ENCODE assay signal across 8 mouse cellular contexts in the genomic region with DNA sequence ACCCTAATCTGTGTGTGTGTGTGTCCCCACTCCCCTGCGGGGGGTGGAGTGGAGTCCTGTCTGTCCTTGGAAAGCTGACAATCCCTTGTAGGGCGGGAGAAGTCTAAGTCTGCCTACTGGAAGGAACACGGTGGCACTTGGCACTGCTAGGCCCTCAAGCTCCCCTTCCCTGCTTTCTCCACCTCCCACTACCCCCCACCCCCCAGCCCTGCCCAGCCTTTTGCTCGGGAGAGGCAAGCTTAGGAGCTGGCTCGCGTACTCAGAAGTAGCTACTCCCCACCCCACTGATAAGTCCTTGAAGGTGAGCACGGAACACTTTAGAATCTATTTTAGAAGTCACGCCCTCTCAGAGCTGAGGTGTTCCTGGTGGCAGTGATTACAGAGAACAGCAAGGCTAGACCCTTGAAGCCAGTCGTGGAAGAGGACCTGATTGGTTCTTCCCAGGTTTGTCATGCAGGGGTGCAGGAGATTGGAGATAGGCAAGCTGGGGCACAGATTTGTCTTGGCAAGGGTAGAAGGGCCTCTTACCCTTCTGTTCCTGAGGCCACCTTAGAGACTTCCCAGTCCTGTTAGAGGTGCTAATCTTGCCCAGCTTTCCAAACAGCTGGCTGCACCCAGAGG. TPM values are rescaled to one million over a fixed set of nuclear protein-coding genes. Genes with fewer than 3 reads are reported as not detected.
DNase-seq lines count a peak whose midpoint lies in the region; ATAC-seq and TF ChIP-seq lines count a peak whose summit lies in the region.

No protein-coding gene starts in this region.

- TF ChIP-seq POLR2A in thymus, adult 2 months (IDR thresholded peaks at IDR 0.05; ENCODE audit: control insufficient read depth, extremely low read depth, insufficient read depth, low read length, poor library complexity), result no peak
- no peak for TF ChIP-seq POLR2A in small intestine, adult 2 months (IDR thresholded peaks at IDR 0.05; ENCODE audit: low read depth, low read length)

- 63% methylated on average over 9 of the region's 9 CpGs for WGBS in thymus, adult 2 months
- WGBS in liver, embryonic 13.5 days (ENCODE audit: insufficient replicate concordance), result 20% methylated on average over 9 of the region's 9 CpGs
- 11% methylated on average over 9 of the region's 9 CpGs for WGBS in small intestine, adult 2 months

- TF ChIP-seq CTCF in thymus, adult 2 months (IDR thresholded peaks at IDR 0.05; ENCODE audit: borderline replicate concordance, control insufficient read depth, extremely low read depth, insufficient read depth, low read length, poor library complexity), result no peak
- no peak for TF ChIP-seq CTCF in small intestine, adult 2 months (IDR thresholded peaks at IDR 0.05; ENCODE audit: extremely low read depth, insufficient read length, insufficient replicate concordance, low read depth, low read length)

- no peaks in the 10 kb centered on the region for H3K9me3 ChIP-seq in liver, embryonic 13.5 days (replicated peaks)

- no peak for ATAC-seq in liver, embryonic 13.5 days (ENCODE audit: low read depth)

- H3K36me3 ChIP-seq in thymus, adult 2 months (ENCODE audit: control insufficient read depth, insufficient read depth, low read length), result no peaks in the 10 kb centered on the region
- peaks cover 43% of the 10 kb centered on the region for H3K36me3 ChIP-seq in liver, embryonic 13.5 days
- no peaks in the 10 kb centered on the region for H3K36me3 ChIP-seq in small intestine, adult 2 months (ENCODE audit: control insufficient read depth, insufficient read depth, low read length)

- H3K27me3 ChIP-seq in thymus, adult 2 months (ENCODE audit: control insufficient read depth, insufficient read depth, low read length), result peaks cover 5% of the 10 kb centered on the region; the same call in 1 of the 2 replicates
- peaks cover 72% of the 10 kb centered on the region for H3K27me3 ChIP-seq in liver, embryonic 13.5 days
- H3K27me3 ChIP-seq in small intestine, adult 2 months (ENCODE audit: control insufficient read depth, insufficient read depth, low read length), result no peaks in the 10 kb centered on the region

- H3K9ac ChIP-seq in liver, embryonic 13.5 days, result peak overlapping the region; percentile 65; the same call in 1 of the 2 replicates

- H3K27ac ChIP-seq in thymus, adult 2 months (ENCODE audit: control insufficient read depth, insufficient read depth, low read length), result no peak overlapping the region
- H3K27ac ChIP-seq in liver, embryonic 13.5 days, result no peak overlapping the region
- H3K27ac ChIP-seq in small intestine, adult 2 months (ENCODE audit: insufficient read depth, low read depth, low read length), result peak overlapping the region; percentile 92

- H3K4me3 ChIP-seq in thymus, adult 2 months (ENCODE audit: control insufficient read depth, insufficient read depth, low read length), result peak overlapping the region; percentile 35; the same call in 1 of the 2 replicates
- peak overlapping the region; percentile 65 for H3K4me3 ChIP-seq in liver, embryonic 13.5 days (replicated peaks)
- H3K4me3 ChIP-seq in small intestine, adult 2 months (ENCODE audit: low read depth, low read length), result peak overlapping the region; percentile 79

- peak overlapping the region; percentile 80 for H3K4me2 ChIP-seq in liver, embryonic 13.5 days

- peak; percentile 36 for DNase-seq in adrenal gland, postnatal 14 days
- DNase-seq in adrenal gland, postnatal 4 days (ENCODE audit: low spot score in 2 of 2), result no peak
- no peak for DNase-seq in thymus, adult 2 months
- no peak for DNase-seq in thymus, adult 18-20 months
- DNase-seq in liver, embryonic 13.5 days, result no peak
- DNase-seq in adrenal gland, postnatal 25 days, result no peak
- no peak for DNase-seq in adrenal gland, adult 18-20 months (ENCODE audit: low spot score in 2 of 2)

- H3K4me1 ChIP-seq in thymus, adult 2 months (replicated peaks; ENCODE audit: control insufficient read depth, insufficient read depth, low read length), result peaks cover 6% of the 10 kb centered on the region; the same call in 1 of the 2 replicates
- H3K4me1 ChIP-seq in liver, embryonic 13.5 days (replicated peaks), result peaks cover 22% of the 10 kb centered on the region
- H3K4me1 ChIP-seq in small intestine, adult 2 months (ENCODE audit: control insufficient read depth, insufficient read depth, insufficient read length, low read length), result peaks cover 15% of the 10 kb centered on the region

RNA-seq across cellular contexts. Expression of gene Cluh, which starts 10.4 kb away (rescaled TPM):
- total RNA-seq in adrenal gland, postnatal 14 days (2021), result 245 and 246 TPM in 2 replicates
- total RNA-seq in adrenal gland, postnatal 4 days (2021), result 100 to 1,000 TPM; 217 to 220 TPM
- 43.2 and 46.6 TPM in 2 replicates for polyA plus RNA-seq in thymus, adult 2 months (2012; rRNA removed)
- polyA plus RNA-seq in liver, embryonic 13.5 days (2015; fragmentation: Nextera tagmentation; extraction: Ambion mirVana), result 24.6 and 32.2 TPM in 2 replicates
- polyA plus RNA-seq in small intestine, adult 2 months (2012; rRNA removed), result 34.2 and 49.0 TPM in 2 replicates
- 191 and 212 TPM in 2 replicates for total RNA-seq in adrenal gland, postnatal 25 days (2021)
- total RNA-seq in adrenal gland, adult 18-20 months (2021), result 100 to 1,000 TPM; 203 to 205 TPM

RNA-seq across cellular contexts. Expression of gene Ccdc92b, which starts 19.5 kb away (rescaled TPM):
- 2.9 and 3.1 TPM in 2 replicates for total RNA-seq in adrenal gland, postnatal 14 days (2021)
- total RNA-seq in adrenal gland, postnatal 4 days (2021), result 1 to 10 TPM; 6.5 to 6.6 TPM
- 0.19 and 0.22 TPM in 2 replicates for polyA plus RNA-seq in thymus, adult 2 months (2012; rRNA removed)
- 7.6 and 8.3 TPM in 2 replicates for polyA plus RNA-seq in liver, embryonic 13.5 days (2015; fragmentation: Nextera tagmentation; extraction: Ambion mirVana)
- 0.42 and 0.77 TPM in 2 replicates for polyA plus RNA-seq in small intestine, adult 2 months (2012; rRNA removed)
- 3.3 and 4.1 TPM in 2 replicates for total RNA-seq in adrenal gland, postnatal 25 days (2021)
- 1 to 10 TPM; 3.0 to 3.7 TPM for total RNA-seq in adrenal gland, adult 18-20 months (2021)

RNA-seq across cellular contexts. Expression of gene Rap1gap2, which starts 28.2 kb away (rescaled TPM):
- 12.6 and 12.8 TPM in 2 replicates for total RNA-seq in adrenal gland, postnatal 14 days (2021)
- total RNA-seq in adrenal gland, postnatal 4 days (2021), result 10 to 100 TPM; 18.7 to 28.8 TPM
- polyA plus RNA-seq in thymus, adult 2 months (2012; rRNA removed), result 6.0 and 7.0 TPM in 2 replicates
- 0.77 and 0.82 TPM in 2 replicates for polyA plus RNA-seq in liver, embryonic 13.5 days (2015; fragmentation: Nextera tagmentation; extraction: Ambion mirVana)
- 10.5 and 18.4 TPM in 2 replicates for polyA plus RNA-seq in small intestine, adult 2 months (2012; rRNA removed)
- total RNA-seq in adrenal gland, postnatal 25 days (2021), result 5.9 and 11.5 TPM in 2 replicates
- total RNA-seq in adrenal gland, adult 18-20 months (2021), result 10 to 100 TPM in 1 of 2 experiments, 1 to 10 TPM in 1; 8.2 to 10.9 TPM
